Mouse (Mus musculus): ENCODE data around the gene Rbfox3. TPM values are rescaled to one million over a fixed set of nuclear protein-coding genes. Genes with fewer than 3 reads are reported as not detected.

Rbfox3 gene
- polyA plus RNA-seq, 1 experiment: 0.03 TPM

- TF ChIP-seq GATA1 (IDR thresholded peaks at IDR 0.05; ENCODE audit: borderline replicate concordance, low read length): no peak
- no peak for TF ChIP-seq FLI1 (IDR thresholded peaks at IDR 0.05; ENCODE audit: low read length)
- Histone ChIP-seq H3K4me3 (replicated peaks) (no peak overlapping the region), H3K4me1 (peaks cover 71% of the 10 kb centered on the region), H3K36me3 (replicated peaks; ENCODE audit: low read length) (no peaks in the 10 kb centered on the region), H3K9me3 (peaks cover 5% of the 10 kb centered on the region), H3K27me3 (replicated peaks) (peaks cover 82% of the 10 kb centered on the region)
Observed at GRCm38 (mm10) chr11:118496066-118496689, 415.2 kb downstream of the Rbfox3 start.

DNA sequence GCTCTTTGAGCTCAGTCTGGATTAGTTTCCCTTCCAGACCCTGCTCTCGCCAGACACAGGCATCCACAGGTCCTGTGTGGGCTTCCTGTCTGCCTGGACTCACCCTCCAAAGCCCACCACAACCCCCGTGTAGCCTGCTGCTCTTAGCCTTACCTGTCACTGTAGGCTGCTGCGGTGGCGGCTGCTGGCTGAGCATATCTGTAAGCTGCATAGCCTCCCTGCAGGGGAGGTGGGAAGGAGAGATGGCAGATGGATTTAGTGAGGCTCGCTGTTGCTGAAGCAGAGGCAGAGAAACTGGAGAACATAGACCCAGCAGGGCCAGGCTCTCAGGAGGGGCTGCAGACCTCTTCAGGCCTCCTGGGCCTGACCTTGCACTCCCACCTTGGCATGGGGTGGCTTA, 416.3 kb downstream of the Rbfox3 start:
- H3K36me3 ChIP-seq (replicated peaks; ENCODE audit: low read length): no peaks in the 10 kb centered on the region
- H3K4me1 ChIP-seq: peaks cover 79% of the 10 kb centered on the region
- peaks cover 3% of the 10 kb centered on the region for H3K9me3 ChIP-seq
- H3K27me3 ChIP-seq (replicated peaks): peaks cover 77% of the 10 kb centered on the region
- TF ChIP-seq FLI1 (IDR thresholded peaks at IDR 0.05; ENCODE audit: low read length) (no peak), GATA1 (IDR thresholded peaks at IDR 0.05; ENCODE audit: borderline replicate concordance, low read length) (no peak)
- no peak overlapping the region for H3K4me3 ChIP-seq (replicated peaks)

- Histone ChIP-seq H3K27me3 (replicated peaks) (peaks cover 69% of the 10 kb centered on the region), H3K36me3 (replicated peaks; ENCODE audit: low read length) (peaks cover 4% of the 10 kb centered on the region), H3K9me3 (no peaks in the 10 kb centered on the region), H3K4me3 (replicated peaks) (peak overlapping the region; percentile 50), H3K4me1 (peaks cover 74% of the 10 kb centered on the region)
- no peak for TF ChIP-seq FLI1 (IDR thresholded peaks at IDR 0.05; ENCODE audit: low read length)
- TF ChIP-seq GATA1 (IDR thresholded peaks at IDR 0.05; ENCODE audit: borderline replicate concordance, low read length): no peak
Observed at GRCm38 (mm10) chr11:118494001-118494737, 417.2 kb downstream of the Rbfox3 start.

DNA sequence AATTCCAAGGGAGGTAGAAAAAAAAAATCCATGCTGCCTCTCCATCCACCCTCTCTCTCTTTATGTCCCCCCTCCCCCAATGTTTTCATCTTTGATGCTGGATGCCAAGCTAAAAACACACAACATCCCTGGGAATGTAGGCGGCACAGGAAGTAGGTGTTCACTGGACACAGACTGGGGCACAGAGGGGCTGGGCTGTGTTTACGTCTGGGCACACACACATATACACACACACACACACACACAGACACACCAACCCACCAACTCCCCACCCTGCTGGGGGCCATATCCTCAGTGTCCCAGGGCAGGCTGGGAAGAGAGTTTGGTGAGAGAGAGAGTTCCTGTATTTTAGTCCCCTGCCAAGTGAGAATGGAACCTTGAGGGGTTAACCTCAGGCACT, 417.9 kb downstream of the Rbfox3 start:
- TF ChIP-seq GATA1 (IDR thresholded peaks at IDR 0.05; ENCODE audit: borderline replicate concordance, low read length) (no peak), FLI1 (IDR thresholded peaks at IDR 0.05; ENCODE audit: low read length) (no peak)
- no peaks in the 10 kb centered on the region for H3K9me3 ChIP-seq

GRCm38 (mm10) chr11:118491230-118491629, 420.2 kb downstream of the Rbfox3 start:
- TF ChIP-seq FLI1 (IDR thresholded peaks at IDR 0.05; ENCODE audit: low read length): no peak
- TF ChIP-seq GATA1 (IDR thresholded peaks at IDR 0.05; ENCODE audit: borderline replicate concordance, low read length): no peak
- H3K36me3 ChIP-seq (replicated peaks; ENCODE audit: low read length): peaks cover 33% of the 10 kb centered on the region
- no peaks in the 10 kb centered on the region for H3K9me3 ChIP-seq
- H3K4me1 ChIP-seq: peaks cover 85% of the 10 kb centered on the region
- no peak overlapping the region for H3K4me3 ChIP-seq (replicated peaks)
- peaks cover 44% of the 10 kb centered on the region for H3K27me3 ChIP-seq (replicated peaks)

More for the DNA sequence above, 417.9 kb downstream of the Rbfox3 start:
- no peak overlapping the region for H3K4me3 ChIP-seq (replicated peaks)
- H3K36me3 ChIP-seq (replicated peaks; ENCODE audit: low read length): peaks cover 11% of the 10 kb centered on the region
- peaks cover 69% of the 10 kb centered on the region for H3K4me1 ChIP-seq
- H3K27me3 ChIP-seq (replicated peaks): peaks cover 64% of the 10 kb centered on the region

GRCm38 (mm10) chr11:118490566-118491218, 420.7 kb downstream of the Rbfox3 start:
- Histone ChIP-seq H3K36me3 (replicated peaks; ENCODE audit: low read length) (peaks cover 39% of the 10 kb centered on the region), H3K4me3 (replicated peaks) (peak overlapping the region; percentile 80), H3K4me1 (peaks cover 85% of the 10 kb centered on the region), H3K27me3 (replicated peaks) (peaks cover 39% of the 10 kb centered on the region), H3K9me3 (no peaks in the 10 kb centered on the region)
- TF ChIP-seq GATA1 (IDR thresholded peaks at IDR 0.05; ENCODE audit: borderline replicate concordance, low read length): no peak
- TF ChIP-seq FLI1 (IDR thresholded peaks at IDR 0.05; ENCODE audit: low read length): no peak

DNA sequence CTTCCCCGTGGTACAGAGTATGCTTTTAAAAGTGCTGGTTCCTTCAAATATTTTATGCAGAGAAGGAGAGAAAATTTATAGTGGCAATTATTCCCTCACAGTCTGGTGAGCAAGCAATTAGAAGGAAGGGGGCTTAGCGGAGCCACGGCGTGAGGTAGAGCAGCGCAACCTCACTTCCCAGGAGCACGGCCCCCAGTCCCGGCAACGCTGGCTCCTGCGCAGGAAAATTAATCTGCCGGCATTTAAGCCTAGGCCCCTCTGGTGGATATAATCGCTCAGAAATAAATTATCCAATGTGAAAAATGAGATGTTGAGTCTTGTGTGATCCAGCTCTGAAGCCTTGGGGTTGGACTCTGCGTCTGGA, 422.5 kb downstream of the Rbfox3 start:
- Histone ChIP-seq H3K4me3 (replicated peaks) (no peak overlapping the region), H3K36me3 (replicated peaks; ENCODE audit: low read length) (peaks cover 57% of the 10 kb centered on the region), H3K27me3 (replicated peaks) (peaks cover 21% of the 10 kb centered on the region), H3K4me1 (peaks cover 85% of the 10 kb centered on the region), H3K9me3 (no peaks in the 10 kb centered on the region)
- TF ChIP-seq GATA1 (IDR thresholded peaks at IDR 0.05; ENCODE audit: borderline replicate concordance, low read length) (no peak), FLI1 (IDR thresholded peaks at IDR 0.05; ENCODE audit: low read length) (no peak)

DNA sequence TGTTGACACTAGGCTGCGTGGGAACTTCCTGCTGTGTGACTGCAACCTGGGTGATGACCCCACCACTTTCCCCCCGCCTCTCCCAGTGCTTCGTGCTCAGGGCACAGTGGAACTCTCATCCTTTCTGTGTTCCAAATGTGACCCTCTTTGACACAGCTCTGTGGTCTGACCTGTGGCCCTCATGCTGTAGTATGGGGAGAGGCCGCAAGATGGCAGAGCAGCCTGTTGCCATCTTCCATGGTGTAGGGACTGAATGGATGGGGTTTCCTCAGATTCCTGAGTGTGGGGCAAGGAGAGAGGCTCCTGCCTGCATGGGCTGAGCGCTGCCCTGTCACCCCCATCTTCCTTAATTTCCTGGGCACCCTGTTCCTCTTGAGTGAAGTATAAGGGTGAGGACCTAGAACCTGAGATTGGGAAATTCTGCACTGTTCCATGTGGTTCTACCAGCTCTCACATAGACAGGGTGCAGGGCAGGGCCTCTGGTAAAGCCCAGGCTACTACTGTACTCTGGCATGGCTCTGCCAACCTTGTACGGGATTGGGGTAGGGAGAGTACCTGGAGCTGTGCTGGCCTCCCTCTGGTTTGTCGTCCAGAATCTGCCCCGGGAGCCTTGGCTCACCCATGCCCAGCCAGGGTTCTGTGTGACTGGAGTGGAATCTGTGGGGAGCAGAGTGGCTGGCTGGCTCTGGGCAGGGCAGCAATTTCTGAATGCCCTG, 423.0 kb downstream of the Rbfox3 start:
- H3K36me3 ChIP-seq (replicated peaks; ENCODE audit: low read length): peaks cover 62% of the 10 kb centered on the region
- H3K4me1 ChIP-seq: peaks cover 85% of the 10 kb centered on the region
- H3K27me3 ChIP-seq (replicated peaks): peaks cover 16% of the 10 kb centered on the region
- no peak overlapping the region for H3K4me3 ChIP-seq (replicated peaks)
- H3K9me3 ChIP-seq: no peaks in the 10 kb centered on the region
- TF ChIP-seq FLI1 (IDR thresholded peaks at IDR 0.05; ENCODE audit: low read length) (no peak), GATA1 (IDR thresholded peaks at IDR 0.05; ENCODE audit: borderline replicate concordance, low read length) (no peak)

- Histone ChIP-seq H3K4me1 (peaks cover 90% of the 10 kb centered on the region), H3K4me3 (replicated peaks) (no peak overlapping the region), H3K27me3 (replicated peaks) (peaks cover 13% of the 10 kb centered on the region), H3K9me3 (no peaks in the 10 kb centered on the region), H3K36me3 (replicated peaks; ENCODE audit: low read length) (peaks cover 74% of the 10 kb centered on the region)
- no peak for TF ChIP-seq GATA1 (IDR thresholded peaks at IDR 0.05; ENCODE audit: borderline replicate concordance, low read length)
- TF ChIP-seq FLI1 (IDR thresholded peaks at IDR 0.05; ENCODE audit: low read length): no peak
Observed at GRCm38 (mm10) chr11:118486881-118487772, 424.3 kb downstream of the Rbfox3 start.
